Mouse (Mus musculus): ENCODE results near the gene 1700019N19Rik.

The 1700019N19Rik gene

DNA sequence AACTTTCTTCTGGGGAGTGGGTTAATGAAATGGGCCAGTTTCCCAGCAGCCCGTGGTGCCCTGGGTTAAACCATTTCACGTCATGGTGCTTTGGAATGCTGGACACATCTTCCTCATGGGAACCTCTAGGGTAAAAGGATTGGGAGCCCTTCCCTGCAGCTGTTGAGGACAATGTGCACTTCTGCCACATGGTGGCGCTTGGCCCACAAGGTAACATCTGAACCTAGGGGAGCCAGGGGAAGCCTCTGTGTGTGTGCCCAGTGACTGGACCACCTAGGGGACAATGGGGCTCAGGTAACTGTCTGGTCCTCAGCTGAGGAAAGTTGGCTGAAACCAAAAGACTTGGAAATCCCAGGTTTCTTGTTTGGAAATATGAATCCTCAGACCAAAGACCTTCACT, 12.1 kb upstream of the 1700019N19Rik start:
- DNase-seq (ENCODE audit: low read depth, low spot score) = peak; percentile 45

DNA sequence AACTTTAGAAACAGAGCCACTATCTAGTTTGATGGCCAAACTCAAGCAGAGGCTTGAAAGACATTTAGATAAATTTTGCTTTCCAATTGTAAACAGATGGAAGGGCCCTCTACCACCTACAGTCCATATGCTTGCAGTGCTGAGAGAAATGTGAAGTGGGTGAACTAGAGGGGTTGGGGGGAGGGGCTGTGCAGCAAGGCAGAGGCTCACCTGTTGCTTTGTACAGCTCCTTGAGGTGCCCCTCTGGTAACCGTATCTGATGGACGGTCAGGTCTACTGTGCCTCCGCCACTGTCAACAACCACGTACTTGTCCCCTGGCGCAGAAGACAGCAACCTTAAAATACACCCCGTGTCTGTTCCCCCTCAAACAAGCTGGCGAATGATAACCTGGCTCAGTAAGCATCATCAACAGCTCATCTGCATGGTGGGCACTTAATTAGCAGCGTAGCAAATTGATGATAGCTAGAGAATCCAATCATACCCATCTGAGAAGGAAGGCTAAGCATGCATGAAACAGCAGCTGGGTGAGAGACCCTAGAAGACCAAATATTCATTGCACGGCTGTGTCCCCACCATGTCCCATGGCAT, 11.0 kb upstream of the 1700019N19Rik start:
- DNase-seq (ENCODE audit: low read depth, low spot score) = no peak

DNA sequence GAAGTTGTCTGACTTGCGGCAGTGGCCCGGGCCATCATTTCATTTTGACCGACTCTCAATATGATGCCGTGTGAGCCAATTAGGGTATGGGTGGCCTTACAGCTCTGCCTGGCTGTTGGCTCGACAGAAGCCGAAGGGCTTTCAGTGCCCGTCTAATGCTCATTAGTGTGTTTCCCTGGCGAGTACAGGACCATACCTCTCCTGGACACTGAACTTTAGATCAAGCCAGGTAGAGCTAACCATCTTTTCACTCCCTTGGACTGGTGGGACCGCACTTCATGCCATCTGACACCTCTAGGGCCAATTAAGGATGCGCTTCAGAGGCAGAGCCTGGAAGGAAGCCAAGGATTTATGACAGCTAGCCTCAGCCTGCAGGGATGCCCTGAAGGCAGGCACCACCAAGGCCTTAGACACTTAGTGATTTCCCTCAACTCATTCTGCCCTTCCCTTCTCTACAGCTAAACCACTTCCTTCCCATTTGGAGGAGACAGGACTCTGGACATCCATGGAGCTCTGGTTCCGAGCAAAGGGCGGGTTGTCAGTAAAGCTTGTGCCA, 931 bp upstream of the 1700019N19Rik start:
- no peak for DNase-seq (ENCODE audit: low read depth, low spot score)

DNA sequence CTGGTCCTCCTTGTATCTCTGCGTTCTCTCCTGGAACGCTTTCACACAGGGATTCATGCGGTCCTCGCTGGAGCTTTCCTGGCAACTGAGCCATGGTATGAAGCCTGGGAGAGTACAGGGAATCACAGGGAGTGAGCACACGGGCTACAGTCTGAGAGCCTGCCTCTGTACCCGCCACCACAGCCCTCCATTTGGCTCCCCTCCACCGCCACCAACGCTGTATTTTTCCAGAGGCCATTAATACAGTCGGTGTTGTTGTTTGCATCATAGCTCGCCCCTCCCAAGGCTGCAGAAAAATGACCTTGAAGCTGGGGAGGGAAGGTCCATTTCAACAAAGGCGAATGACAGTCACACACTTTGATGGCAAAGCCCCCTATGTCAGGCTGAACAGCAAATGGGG, 5.1 kb downstream of the 1700019N19Rik start:
- no peak for DNase-seq (ENCODE audit: low read depth, low spot score)

DNA sequence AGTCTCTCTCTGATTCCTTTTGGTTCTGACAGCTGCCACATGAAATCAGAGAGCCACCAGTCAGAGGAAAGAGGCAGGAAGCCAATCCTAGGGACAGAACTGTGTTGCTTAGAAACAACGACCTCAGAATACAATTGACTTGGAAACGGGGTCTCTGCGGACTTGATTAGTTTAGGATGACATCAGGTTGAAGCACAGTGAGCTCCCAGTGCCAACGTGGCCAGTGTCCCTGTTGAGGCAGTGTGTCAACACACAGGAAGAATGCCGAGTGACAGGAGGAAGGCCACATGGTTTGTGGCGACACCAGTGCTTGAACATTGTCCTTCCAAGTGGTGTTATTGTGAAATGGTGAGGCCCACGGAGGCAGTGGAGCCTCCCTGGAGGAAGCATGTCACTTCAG, 10.3 kb downstream of the 1700019N19Rik start:
- DNase-seq (ENCODE audit: low read depth, low spot score) = no peak

DNA sequence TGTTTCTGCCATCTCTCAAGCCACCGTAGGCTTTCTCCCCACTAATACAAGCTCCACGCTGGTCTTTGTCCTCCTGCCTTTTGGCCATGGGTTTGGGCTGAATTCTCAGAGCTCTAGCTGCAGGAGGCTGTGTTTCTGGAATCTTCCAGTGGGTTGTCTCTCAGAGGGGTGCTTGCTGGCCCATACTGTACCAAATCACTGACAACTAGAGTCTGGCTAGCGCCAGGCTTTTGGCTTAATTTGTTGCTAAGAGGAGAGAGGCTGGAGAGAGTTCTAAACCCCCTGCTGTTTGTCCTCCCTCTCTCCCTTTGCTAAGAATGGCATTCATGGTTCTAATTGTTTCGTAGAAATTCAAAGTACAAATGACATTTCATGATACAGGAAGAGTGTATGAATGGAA, 12.7 kb downstream of the 1700019N19Rik start:
- DNase-seq (ENCODE audit: low read depth, low spot score) = no peak

DNA sequence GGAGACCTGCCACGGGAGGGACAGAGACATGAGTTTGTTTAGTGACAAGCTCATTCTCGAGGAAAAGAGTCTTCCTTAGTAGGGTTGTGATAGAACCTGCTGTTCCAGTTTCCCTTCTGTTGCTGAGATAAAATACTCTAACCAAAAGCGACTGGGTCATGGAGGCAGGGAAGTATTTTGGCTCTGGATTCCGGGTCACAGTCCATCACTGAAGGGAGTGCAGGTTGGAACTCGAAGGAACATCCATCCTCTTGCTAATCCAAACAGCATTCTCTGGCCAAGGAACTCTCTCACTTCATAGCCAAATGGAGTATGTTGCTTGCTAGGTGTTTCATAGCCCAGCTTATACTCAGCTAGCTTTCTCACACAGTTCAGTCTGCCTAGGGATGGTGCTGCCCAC, 17.8 kb downstream of the 1700019N19Rik start:
- no peak for DNase-seq (ENCODE audit: low read depth, low spot score)

DNA sequence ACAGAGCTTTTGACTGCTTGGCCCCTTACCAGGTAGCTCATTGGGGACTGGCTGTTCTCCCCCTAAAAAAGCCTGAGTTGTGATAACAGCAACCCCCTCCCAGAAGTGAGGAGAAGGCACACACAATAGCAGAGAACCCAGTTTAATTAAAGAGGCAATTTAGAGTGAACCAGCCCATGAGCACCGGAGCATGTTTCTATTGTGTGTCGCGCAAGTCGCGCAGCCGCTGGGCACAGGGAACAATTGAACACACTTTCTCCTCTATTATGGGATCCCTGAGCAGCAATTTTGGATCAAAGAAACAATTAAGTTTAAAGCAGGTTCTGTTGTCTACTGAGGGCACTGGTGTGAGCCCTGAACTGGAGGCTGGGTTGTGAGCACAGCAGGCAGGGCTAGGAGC, 26.9 kb downstream of the 1700019N19Rik start:
- no peak for DNase-seq (ENCODE audit: low read depth, low spot score)

DNA sequence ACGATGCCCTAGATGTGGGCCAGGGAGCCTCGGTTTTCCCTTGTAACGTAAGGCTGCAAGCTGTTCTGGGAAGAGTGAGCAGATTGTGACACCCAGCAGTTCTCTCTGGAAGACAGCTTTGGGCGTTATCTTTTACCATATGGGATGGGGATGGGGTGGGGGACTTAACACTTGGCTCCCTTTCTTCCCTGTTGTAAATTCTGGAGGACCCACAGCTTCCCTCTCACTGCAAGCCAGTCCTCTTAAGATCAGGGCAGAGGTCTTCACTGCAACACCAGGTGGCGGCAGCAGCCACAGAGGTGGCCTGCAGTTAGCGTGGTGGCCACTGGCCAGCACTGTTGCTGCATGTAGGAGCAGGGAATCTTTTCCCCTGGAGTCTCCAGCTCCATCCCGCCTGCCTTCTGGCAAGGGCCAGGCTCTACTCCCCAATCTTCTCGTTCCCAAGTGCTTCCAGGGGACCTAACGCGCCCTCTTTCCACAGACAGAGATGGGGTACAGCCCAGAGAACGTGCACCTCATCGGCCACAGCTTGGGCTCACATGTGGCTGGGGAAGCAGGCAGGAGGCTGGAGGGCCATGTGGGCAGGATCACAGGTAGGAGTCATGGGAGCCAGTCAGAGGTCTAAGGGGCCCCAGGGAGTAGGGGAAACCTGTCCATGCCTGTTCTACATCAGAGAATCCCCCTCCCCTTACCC, 31.3 kb downstream of the 1700019N19Rik start:
- peak; percentile 23 for DNase-seq (ENCODE audit: low read depth, low spot score)

DNA sequence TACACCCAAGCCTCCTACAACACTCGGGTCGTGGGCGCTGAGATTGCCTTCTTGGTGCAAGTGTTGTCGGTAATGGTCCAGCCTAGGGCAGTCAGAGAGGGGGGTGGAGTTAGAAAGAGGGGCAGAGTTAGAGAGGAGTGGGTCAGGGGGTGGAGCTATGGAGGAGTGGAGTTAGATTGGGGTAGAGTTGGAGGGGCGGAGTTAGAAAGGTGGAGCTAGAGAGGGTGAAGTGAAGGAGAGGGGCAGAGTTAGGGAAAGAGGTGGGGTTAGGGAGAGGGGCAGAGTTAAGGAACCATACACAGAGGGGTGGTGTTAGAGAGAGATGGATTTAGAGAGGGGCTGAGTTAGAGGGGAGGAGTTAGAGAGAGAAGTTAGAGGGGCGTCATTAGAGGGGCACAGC, 31.9 kb downstream of the 1700019N19Rik start:
- DNase-seq (ENCODE audit: low read depth, low spot score) = no peak

DNA sequence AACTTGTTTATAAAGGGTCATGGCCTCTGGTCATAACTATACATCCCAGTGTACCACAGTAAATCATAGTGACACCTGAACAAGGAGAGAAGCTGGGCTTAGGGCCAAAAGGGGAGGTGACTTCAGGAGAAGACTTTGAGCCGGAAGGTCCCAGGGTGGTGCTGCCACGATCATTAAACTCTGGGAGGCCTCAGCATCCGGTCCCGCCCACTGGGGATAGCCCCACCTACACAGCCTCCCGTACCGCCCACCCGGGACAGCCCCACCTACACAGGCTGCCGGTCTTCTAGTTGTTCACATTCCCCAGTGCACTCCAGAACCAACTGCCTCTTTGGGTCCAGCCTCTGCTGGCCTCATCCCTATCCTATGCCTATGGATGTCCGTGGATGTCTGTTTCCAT, 34.8 kb downstream of the 1700019N19Rik start, which contains the start of gene Pnliprp2:
Gene Pnliprp2, plus strand, starts transcription at position 297 of the 400 bp plus-strand sequence.
- DNase-seq (ENCODE audit: low read depth, low spot score) = peak; percentile 10

DNA sequence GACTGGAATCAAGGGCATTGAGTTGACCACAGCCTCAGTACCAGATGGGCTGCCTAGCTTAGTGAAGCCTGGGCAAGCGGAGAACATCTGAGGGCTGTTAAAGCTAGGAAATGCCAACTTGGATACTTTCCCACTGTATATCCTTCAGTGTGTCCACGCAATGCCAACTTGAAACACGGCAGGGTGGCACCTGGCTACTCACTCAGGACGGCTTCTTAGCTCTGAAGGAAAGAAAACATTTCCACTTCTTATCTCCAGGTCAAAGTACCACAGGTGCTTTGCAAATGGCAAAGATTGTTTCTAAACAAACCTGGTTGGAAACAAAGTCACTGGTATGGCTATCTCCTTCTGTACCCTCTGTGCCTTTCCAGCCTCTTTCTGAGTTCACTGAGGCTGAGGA, 35.4 kb downstream of the 1700019N19Rik start:
- no peak for DNase-seq (ENCODE audit: low read depth, low spot score)

DNA sequence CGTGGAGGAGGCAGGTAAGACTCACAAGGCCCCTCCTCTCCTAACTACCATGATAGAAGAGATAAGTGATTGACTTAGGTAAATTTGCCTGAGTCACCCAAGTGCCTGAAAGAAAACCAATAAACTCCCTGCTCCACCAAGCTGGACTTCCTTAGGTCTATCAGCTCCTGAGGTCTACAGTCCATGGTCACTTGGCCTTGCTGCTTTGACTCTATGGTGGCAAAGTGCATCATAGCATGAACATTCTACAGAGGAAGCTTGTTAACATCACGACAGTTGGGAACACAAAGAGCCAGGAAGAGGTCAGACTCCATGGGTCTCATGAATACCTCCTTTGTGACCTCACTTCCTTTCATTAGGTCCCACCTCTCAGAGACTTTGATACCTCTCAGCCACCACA, 42.8 kb downstream of the 1700019N19Rik start:
- no peak for DNase-seq (ENCODE audit: low read depth, low spot score)

DNA sequence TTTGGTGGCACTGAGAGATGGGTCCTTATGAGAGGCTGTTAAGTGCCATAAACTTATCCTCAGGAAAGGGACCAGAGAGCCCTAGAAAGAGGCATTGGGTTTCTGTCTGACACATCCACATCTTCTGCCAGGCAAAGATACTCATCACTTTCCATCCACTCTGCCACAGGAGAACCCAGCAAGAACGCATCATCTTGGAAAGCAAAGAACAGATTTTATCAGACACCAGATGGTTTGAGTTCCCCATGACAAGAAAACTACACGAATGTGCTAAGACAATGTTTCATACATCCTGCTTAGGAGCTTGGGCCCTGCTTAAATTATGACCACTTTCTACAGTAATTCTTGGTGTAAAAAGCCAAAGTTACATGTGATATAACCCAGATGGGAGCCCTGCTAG, 43.4 kb downstream of the 1700019N19Rik start:
- DNase-seq (ENCODE audit: low read depth, low spot score) = no peak

DNA sequence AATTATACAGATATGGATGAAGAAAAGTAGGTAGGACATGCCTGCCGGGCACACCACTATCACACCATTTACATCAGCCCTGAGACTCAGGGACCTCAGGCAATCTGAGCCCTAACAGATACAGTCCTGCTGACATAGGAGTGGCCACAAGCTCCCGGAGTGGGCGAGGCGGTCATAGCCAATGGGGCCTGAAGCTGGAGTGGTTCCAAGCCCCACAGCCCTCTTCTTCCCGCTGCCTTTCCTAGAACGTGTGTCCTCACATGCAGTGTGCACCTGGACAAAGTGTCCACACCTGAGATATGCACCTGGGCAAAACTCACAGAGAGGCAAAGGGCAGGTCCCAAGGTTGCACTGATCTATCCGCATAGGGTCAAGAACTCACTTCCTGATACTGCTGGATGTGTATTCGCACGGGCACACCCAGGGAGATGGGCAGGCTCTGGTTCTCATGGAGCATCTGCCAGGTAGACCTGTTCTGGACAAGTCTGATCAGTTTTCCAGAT, 46.7 kb downstream of the 1700019N19Rik start:
- no peak for DNase-seq (ENCODE audit: low read depth, low spot score)

DNA sequence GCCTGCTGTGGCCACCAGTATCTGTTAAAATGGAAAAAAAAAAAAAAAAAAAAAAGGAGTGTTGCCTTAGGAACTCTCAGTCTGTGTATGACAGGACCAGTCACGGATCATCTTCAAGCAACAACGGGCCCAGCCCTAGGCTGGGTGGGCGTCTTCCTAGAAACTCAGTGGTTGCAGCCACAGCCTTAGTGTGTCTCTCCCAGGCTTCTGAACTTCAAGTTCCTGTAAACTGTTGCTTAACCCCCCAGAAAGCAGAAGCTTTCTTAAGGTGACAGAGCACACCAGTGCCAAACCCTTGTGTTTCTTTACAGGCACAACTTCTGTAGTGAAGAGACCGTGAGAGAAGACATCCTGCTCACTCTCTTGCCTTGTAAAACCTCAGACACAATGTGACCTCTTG, 50.5 kb downstream of the 1700019N19Rik start:
- no peak for DNase-seq (ENCODE audit: low read depth, low spot score)

DNA sequence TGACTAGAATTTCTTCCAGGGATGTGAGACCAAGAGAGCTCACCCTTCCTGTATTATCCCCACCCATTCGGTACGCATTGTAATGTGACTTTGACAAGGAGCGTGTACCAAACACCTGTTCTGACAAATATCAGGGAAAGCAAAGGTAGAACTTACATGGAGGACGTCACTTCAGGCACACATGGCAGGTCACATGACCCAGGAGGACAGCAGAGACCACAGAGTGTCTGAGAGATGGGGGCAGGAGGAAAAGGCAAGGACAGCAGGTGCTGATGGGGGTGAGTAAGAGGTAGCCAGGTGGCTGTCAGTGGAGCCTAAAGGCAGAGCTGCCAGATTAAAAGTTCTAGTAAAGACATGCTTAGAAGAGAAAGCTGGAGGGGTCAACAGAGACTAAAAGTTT, 51.5 kb downstream of the 1700019N19Rik start:
- DNase-seq (ENCODE audit: low read depth, low spot score) = no peak

DNA sequence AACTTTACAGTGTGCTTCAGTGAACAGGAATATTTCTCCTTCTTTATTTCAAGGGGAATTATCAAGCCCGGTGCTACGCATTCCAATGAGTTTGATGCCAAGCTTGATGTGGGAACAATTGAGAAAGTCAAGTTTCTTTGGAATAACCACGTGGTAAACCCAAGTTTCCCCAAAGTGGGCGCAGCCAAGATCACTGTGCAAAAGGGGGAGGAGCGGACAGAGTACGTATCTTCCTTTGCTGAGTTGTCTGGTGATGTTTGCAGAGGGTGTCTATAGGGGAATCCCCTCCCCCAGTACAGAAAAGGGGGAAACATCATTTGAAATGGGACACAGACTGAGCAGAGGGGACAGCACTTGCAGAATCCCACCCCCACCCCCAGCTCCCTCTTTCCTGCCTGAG, 53.2 kb downstream of the 1700019N19Rik start:
- DNase-seq (ENCODE audit: low read depth, low spot score) = no peak

DNA sequence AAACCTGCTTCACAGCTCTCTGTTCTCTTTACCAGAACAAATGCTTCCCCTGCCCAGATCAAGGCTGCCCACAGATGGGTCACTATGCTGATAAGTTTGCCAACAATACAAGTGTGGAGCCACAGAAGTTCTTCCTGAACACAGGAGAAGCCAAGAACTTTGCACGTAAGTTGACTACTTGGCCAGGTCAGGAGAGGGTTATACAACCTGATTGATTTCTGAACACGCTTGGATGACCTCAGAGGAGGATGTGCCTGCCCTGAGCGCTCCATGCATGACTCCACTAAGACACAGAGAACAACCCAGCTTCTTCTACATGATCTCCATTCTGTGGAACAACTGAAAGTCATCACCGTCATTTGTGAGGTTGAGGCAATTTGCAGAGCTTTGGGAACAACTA, 56.1 kb downstream of the 1700019N19Rik start:
- no peak for DNase-seq (ENCODE audit: low read depth, low spot score)

Measured in A20 (cell line).